Mouse (Mus musculus) adrenal gland, postnatal 10 days (tissue): ENCODE measurements around the gene Klhl3. TPM values are rescaled to one million over a fixed set of nuclear protein-coding genes. Genes with fewer than 3 reads are reported as not detected.

Experiments used
- DNase-seq: peaks from one replicate; pipeline ENCODE4 v3.0.0; 2021; ENCODE audit warnings: mixed read lengths
- microRNA-seq: library from miRNA; unstranded; fragments of <30 nt; microRNA quantifications from one replicate; pipeline ENCODE4 v1.2.0, GENCODE M21; 2021
- total RNA-seq, 2 experiments: library from RNA; stranded (reverse); gene quantifications; 2 replicates each; pipeline ENCODE4 v1.2.3; 2021

The Klhl3 gene
- total RNA-seq, 2 experiments from 2014 or later, result 2.8 to 2.9 TPM

- no peak for DNase-seq
These were observed 153.6 kb downstream of the Klhl3 start for GRCm38 (mm10) chr13:57959806-57960205.

Small RNAs within 50 kb of the gene (microRNA-seq; reads per million reads assigned to microRNA genes)
- 280 reads per million, percentile 58 among the genes with 10 or more reads in this experiment for gene Mir874

Other genes with a start within 250 kb of the Klhl3 start
- gene Spock1, start 205.3 kb downstream of the Klhl3 start, total RNA-seq, result 10 to 100 TPM; 13.2 to 14.7 TPM
- 100 to 1,000 TPM; 139 to 143 TPM for gene Hnrnpa0, start 15.0 kb upstream of the Klhl3 start, total RNA-seq
- gene Idnk, start 44.1 kb upstream of the Klhl3 start, total RNA-seq, result 10 to 100 TPM; 43.8 to 48.6 TPM
- 10 to 100 TPM; 89.6 to 93.1 TPM for gene Ubqln1, start 102.1 kb upstream of the Klhl3 start, total RNA-seq
- 10 to 100 TPM; 41.0 to 42.1 TPM for gene Gkap1, start 162.1 kb upstream of the Klhl3 start, total RNA-seq
- 1 to 10 TPM; 1.3 to 1.5 TPM for gene Kif27, start 245.5 kb upstream of the Klhl3 start, total RNA-seq